Mouse (Mus musculus) liver, postnatal 0 days (tissue): ENCODE results near the gene Edc3.

Experiments used
- CTCF ChIP-seq: sonication (generic); IDR thresholded peaks from 2 replicates; pipeline ENCODE4 v1.5.1; 2016; ENCODE audit warnings: antibody characterized with exemption, low read depth
- EP300 ChIP-seq: IDR thresholded peaks from 2 replicates; pipeline ENCODE4 v1.6.1; 2016; ENCODE audit warnings: antibody characterized with exemption, low read depth, mild to moderate bottlenecking

GRCm38 (mm10) chr9:57800325-57800975 lies 92.1 kb downstream of the Edc3 start:
- no peak for TF ChIP-seq EP300
- no peak for TF ChIP-seq CTCF
